Mouse (Mus musculus) midbrain, postnatal 0 days (tissue): ENCODE measurements around the gene Esrrb. TPM values are rescaled to one million over a fixed set of nuclear protein-coding genes. Genes with fewer than 3 reads are reported as not detected.
A peak's percentile ranks its signal among the peaks of the same experiment; 100 is the strongest.

Experiments
- ATAC-seq: fragments of 200-750 bp; cut with Nextera tagmentation; 2 replicates; pipeline ENCODE4 v1.8.0; 2017; ENCODE audit warnings: moderate number of reproducible peaks, mild to moderate bottlenecking, moderate TSS enrichment, moderate library complexity; ENCODE audit not compliant: low FRiP score
- DNase-seq: peaks from one replicate; pipeline ENCODE4 v3.0.0-alpha.2; 2015; ENCODE audit warnings: low spot score
- H3K27ac ChIP-seq: fragments of 300-500 bp; sonication (generic); 2 replicates; pipeline ENCODE4 v1.5.1; 2014; ENCODE audit warnings: low read depth, mild to moderate bottlenecking, low read length, mixed read lengths
- H3K27me3 ChIP-seq: fragments of 300-500 bp; sonication (generic); 2 replicates; pipeline ENCODE4 v1.6.1; 2014; ENCODE audit warnings: low read length, control low read depth, mixed read lengths; ENCODE audit not compliant: insufficient read depth
- H3K36me3 ChIP-seq: fragments of 300-500 bp; sonication (generic); 2 replicates; pipeline ENCODE4 v1.6.1; 2014; ENCODE audit warnings: low read length, control low read depth, mixed read lengths; ENCODE audit not compliant: insufficient read depth
- H3K4me1 ChIP-seq: fragments of 300-500 bp; sonication (generic); 2 replicates; pipeline ENCODE4 v1.6.1; 2014; ENCODE audit warnings: mild to moderate bottlenecking, control low read depth, antibody characterized with exemption, low read length, mixed read lengths; ENCODE audit not compliant: insufficient read depth
- H3K4me2 ChIP-seq: fragments of 300-500 bp; sonication (generic); 2 replicates; pipeline ENCODE4 v1.6.1; 2014; ENCODE audit warnings: low read depth, mild to moderate bottlenecking, low read length, mixed read lengths; ENCODE audit not compliant: poor library complexity, severe bottlenecking
- H3K4me3 ChIP-seq: fragments of 300-500 bp; sonication (generic); 2 replicates; pipeline ENCODE4 v1.5.1; 2014; ENCODE audit warnings: low read depth, mild to moderate bottlenecking, low read length, moderate library complexity
- H3K9ac ChIP-seq: fragments of 300-500 bp; sonication (generic); replicated peaks from 2 replicates; pipeline ENCODE4 v1.6.1; 2014; ENCODE audit warnings: mild to moderate bottlenecking, low read length, moderate library complexity, mixed read lengths; ENCODE audit not compliant: poor library complexity, severe bottlenecking
- H3K9me3 ChIP-seq: fragments of 300-500 bp; sonication (generic); 2 replicates; pipeline ENCODE4 v1.6.1; 2016; ENCODE audit warnings: low read length, control low read depth
- CTCF ChIP-seq: IDR thresholded peaks from 2 replicates; pipeline ENCODE4 v1.5.1; 2016; ENCODE audit warnings: antibody characterized with exemption, mild to moderate bottlenecking
- WGBS: fragments of 180-500 bp; shearing (Covaris S2); extraction: QIAGEN DNeasy Blood & Tissue Kit; methylation state at CpG from one replicate; pipeline ENCODE4 v1.1.7; 2014; 5-methylcytosine and 5-hydroxymethylcytosine counted together
- polyA plus RNA-seq: library from polyadenylated mRNA; unstranded; fragments of >200 nt; fragmentation: Nextera tagmentation; extraction: Ambion mirVana; gene quantifications from 2 replicates; pipeline ENCODE4 v1.2.1, GENCODE M21; 2015
- total RNA-seq: library from RNA; depleted of rRNA; stranded (reverse); fragments of >200 nt; gene quantifications from 2 replicates; pipeline ENCODE4 v1.2.3, GENCODE M21; 2014; rRNA removed

Esrrb gene
- total RNA-seq (10.1 and 11.6 TPM in 2 replicates), polyA plus RNA-seq (3.3 and 4.3 TPM in 2 replicates)

DNA sequence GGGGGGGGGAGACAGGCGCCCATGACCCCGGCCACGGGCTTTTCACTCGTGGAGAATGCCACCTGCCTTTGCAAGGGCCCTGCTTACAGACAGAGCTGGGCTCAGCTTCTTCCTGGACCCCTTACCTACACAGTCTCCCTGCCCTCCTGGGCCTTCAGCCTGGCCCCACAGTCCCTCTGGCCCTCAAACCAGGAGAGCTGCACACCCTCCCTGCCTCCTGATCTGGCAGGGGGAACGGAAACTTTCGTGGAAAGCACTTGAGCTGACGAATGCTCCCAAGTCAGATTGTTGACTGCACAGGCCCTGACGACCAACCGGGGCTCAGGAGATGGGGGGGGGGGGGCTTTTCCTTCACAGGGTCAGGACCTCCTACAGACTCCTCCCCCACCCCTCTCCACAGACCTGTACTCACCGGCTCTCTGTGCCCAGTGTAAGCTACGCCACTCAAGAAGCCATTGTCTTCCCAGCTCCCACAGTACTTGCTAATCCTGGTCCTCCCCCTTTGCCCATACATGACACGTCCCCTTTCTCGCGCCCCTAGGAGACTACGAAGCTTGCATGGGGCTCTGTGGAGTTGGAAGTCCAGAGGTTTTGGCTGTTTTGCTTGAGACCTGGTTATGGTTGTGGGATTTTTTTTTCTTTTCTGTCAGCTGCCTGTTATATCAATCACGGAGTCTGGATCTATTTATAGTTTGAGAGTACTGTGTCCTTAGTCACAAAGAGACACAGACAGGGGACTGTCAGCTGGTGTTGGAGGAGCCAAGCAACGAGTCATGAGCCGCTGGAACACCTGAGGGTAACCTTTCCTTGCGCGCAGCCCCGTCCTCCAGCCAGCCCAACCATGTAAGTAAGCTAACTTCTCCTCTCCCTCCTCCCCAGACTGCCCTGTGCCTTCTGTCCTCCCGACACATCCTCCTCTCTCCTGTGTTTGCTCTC lies at the start of gene Esrrb:
Gene Esrrb, plus strand, starts transcription at position 422 of the 936 bp plus-strand sequence.
- Histone ChIP-seq H3K4me1 (peaks cover 5% of the 10 kb centered on the region; the same call in 1 of the 2 replicates), H3K27me3 (no peaks in the 10 kb centered on the region), H3K9me3 (no peaks in the 10 kb centered on the region), H3K36me3 (no peaks in the 10 kb centered on the region), H3K4me2 (no peak within 1 kb of the TSS), H3K4me3 (no peak within 1 kb of the TSS), H3K27ac (no peak within 1 kb of the TSS), H3K9ac (no peak within 1 kb of the TSS)
- TF ChIP-seq CTCF: no peak
- WGBS: 29% methylated on average over 21 of the region's 22 CpGs
- DNase-seq: no peak
- ATAC-seq: no peak

DNA sequence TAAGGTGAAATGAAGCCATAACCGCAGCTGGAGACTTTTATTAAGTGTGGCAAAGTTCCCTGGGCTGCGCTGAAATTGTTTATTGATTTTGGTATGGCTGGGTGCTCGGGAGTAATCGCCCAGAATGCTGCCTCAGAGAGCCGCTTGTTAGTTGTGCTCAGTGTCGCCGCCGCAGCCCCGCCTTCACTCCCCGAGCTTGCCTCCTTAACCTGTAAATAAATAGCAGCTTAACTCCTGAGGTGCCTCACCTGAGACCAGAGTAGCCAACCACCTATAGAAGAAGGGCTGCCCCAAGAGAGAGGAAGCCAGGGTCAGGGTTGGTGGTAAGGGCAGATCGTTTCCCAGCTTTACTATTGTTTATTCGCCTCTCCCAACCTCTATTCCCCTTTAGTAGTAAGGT lies 40.3 kb upstream of the Esrrb start:
- Histone ChIP-seq H3K36me3 (no peaks in the 10 kb centered on the region), H3K4me3 (no peak overlapping the region), H3K4me2 (no peak overlapping the region), H3K27me3 (no peaks in the 10 kb centered on the region), H3K9ac (no peak overlapping the region), H3K4me1 (no peaks in the 10 kb centered on the region), H3K27ac (no peak overlapping the region), H3K9me3 (no peaks in the 10 kb centered on the region)
- TF ChIP-seq CTCF: no peak
- ATAC-seq: no peak
- WGBS: 32% methylated on average over 12 of the region's 12 CpGs
- DNase-seq: no peak

DNA sequence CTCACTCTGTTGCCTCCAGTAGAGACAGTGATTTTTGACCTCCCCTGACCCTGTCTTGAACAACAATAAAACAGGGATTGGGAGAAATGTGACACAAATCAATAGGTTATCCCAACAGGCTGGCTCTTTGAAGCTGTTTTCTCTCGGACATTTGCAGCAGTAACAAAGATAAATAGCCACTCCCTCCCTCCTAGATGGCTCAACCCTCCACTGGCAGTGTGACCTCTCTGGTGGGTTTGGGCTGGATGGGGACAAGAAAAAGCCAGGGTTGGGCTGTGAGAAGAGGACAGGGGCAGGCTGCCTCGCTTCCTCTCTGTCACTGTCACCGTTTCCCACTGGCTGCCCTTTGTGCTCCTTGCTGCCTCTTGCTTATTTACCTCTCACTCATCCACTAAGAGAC lies 36.6 kb upstream of the Esrrb start:
- Histone ChIP-seq H3K4me2 (no peak overlapping the region), H3K27ac (no peak overlapping the region), H3K36me3 (no peaks in the 10 kb centered on the region), H3K9me3 (no peaks in the 10 kb centered on the region), H3K27me3 (no peaks in the 10 kb centered on the region), H3K9ac (no peak overlapping the region), H3K4me3 (no peak overlapping the region), H3K4me1 (no peaks in the 10 kb centered on the region)
- DNase-seq (no peak), ATAC-seq (no peak)
- no peak for TF ChIP-seq CTCF
- WGBS: 50% methylated on average over 3 of the region's 3 CpGs

DNA sequence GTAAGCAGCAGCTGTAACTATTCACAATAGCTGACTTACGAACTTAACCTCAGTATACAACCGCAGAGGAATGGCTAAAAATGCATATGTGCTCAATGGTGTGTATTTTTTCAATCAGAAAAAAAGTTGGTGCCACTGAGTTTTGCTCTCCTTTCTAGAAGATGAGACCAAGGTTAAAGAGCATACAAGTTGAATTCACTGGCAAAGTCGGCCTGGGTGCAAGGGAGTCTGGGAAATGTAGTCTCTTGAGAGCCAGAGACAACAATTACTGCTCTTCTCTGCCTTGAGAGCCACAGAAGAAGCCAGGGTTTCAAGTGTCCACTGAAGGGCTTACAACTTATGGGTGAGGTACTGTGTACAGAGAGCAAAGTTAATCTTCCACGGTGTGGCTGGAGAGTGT lies 31.1 kb upstream of the Esrrb start:
- H3K9ac ChIP-seq: no peak overlapping the region
- TF ChIP-seq CTCF: no peak
- H3K4me1 ChIP-seq: no peaks in the 10 kb centered on the region
- H3K27ac ChIP-seq: no peak overlapping the region
- 53% methylated on average over 4 of the region's 4 CpGs for WGBS
- DNase-seq (no peak), ATAC-seq (no peak)
- H3K27me3 ChIP-seq: no peaks in the 10 kb centered on the region
- H3K9me3 ChIP-seq: no peaks in the 10 kb centered on the region
- H3K4me3 ChIP-seq: no peak overlapping the region
- no peak overlapping the region for H3K4me2 ChIP-seq
- H3K36me3 ChIP-seq: no peaks in the 10 kb centered on the region

DNA sequence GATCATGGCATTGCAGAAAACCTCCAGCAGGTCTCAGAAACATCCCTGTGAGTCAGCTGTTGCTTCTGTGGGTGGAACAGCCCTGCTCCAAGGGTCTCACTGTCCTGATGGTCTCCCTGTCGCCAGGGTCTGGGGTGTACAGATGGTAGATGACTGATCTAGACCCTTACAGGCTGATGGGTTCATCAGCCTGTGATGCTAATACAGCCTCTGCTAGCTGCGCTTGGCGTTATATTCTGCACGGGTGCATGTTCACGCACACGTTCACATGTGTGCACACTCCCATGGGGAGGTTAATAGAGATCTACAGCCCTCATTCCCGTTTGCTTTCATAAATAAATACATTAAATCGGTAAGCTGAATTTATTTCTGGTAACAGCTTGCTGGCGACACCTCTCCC lies 30.2 kb upstream of the Esrrb start:
- Histone ChIP-seq H3K9ac (no peak overlapping the region), H3K9me3 (no peaks in the 10 kb centered on the region), H3K36me3 (no peaks in the 10 kb centered on the region), H3K27ac (no peak overlapping the region), H3K4me3 (no peak overlapping the region), H3K4me1 (no peaks in the 10 kb centered on the region), H3K4me2 (no peak overlapping the region), H3K27me3 (no peaks in the 10 kb centered on the region)
- DNase-seq: peak; percentile 5
- no peak for TF ChIP-seq CTCF
- WGBS: 60% methylated on average over 9 of the region's 9 CpGs
- ATAC-seq: no peak

DNA sequence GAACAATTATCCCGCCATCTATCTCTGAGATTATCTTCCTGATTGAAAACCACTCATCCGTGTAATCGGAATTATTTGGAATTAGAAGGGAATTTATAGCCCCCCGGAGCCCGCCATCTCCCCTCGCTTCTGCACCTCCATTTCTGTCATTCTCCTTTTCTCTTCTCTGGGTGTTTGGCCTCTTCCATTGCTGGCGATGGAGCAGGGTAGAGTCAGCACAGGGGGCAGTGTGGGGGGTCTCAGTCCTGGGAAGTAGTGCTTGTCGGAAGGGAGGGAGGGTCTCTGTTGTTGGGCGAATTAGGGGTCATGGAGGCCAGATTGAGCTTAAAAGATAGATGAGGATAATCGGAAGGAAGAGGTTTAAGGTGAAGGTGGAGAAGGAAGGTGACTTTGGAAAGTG lies 29.7 kb upstream of the Esrrb start:
- no peak overlapping the region for H3K4me3 ChIP-seq
- H3K36me3 ChIP-seq: no peaks in the 10 kb centered on the region
- H3K27ac ChIP-seq: no peak overlapping the region
- TF ChIP-seq CTCF: no peak
- WGBS: 44% methylated on average over 10 of the region's 10 CpGs
- DNase-seq: no peak
- H3K27me3 ChIP-seq: no peaks in the 10 kb centered on the region
- H3K9me3 ChIP-seq: no peaks in the 10 kb centered on the region
- H3K4me1 ChIP-seq: no peaks in the 10 kb centered on the region
- no peak overlapping the region for H3K9ac ChIP-seq
- no peak overlapping the region for H3K4me2 ChIP-seq
- no peak for ATAC-seq
